Mouse (Mus musculus) gonadal fat pad, adult 2 months (tissue): ENCODE measurements around the gene C2cd5. TPM values are rescaled to one million over a fixed set of nuclear protein-coding genes. Genes with fewer than 3 reads are reported as not detected.

ENCODE experiments used
- DNase-seq: peaks from one replicate; pipeline ENCODE4 v3.0.0-alpha.2; 2012; ENCODE audit warnings: low read depth
- polyA plus RNA-seq: library from polyadenylated mRNA; depleted of rRNA; stranded (reverse); fragments of >200 nt; gene quantifications from 2 replicates; pipeline ENCODE4 v1.2.3, GENCODE M21; 2012; rRNA removed

Gene C2cd5
- polyA plus RNA-seq, 1 experiment, result 18.2 TPM

DNA sequence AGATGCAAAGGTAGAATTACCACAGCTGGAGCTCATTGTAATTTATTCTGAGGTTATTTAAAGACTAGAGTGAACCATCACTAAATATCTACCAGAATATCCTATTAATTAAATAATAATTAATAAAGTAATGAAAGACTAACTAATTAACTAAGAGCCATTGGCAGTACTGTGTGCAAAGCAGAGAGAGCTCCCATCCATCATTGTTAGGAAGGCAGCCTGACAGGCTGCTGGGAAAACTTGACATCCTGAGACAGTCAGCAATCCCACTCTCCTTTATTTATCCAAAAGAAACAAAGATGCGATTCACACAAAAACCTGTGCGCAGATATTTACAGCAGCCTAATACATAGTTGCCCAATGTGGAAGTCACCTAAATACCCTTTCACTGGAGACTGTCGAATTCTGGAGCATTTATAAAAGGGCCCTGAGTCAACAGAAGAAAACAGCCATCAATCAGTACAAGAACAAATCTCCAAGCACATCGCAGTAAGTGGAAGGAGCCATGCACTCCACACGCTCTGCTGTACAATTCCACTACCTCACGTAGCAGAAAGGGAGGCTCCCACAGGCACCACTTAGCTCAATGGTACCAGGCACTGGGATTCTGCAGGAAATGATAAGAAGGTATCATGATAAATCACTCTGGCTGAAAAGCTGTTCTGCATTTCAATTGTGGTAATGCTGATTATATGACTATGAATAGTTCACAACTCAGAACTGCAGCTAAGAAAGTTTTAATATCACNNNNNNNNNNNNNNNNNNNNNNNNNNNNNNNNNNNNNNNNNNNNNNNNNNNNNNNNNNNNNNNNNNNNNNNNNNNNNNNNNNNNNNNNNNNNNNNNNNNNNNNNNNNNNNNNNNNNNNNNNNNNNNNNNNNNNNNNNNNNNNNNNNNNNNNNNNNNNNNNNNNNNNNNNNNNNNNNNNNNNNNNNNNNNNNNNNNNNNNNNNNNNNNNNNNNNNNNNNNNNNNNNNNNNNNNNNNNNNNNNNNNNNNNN is 120.0 kb downstream of the C2cd5 start:
- no peak for DNase-seq

DNA sequence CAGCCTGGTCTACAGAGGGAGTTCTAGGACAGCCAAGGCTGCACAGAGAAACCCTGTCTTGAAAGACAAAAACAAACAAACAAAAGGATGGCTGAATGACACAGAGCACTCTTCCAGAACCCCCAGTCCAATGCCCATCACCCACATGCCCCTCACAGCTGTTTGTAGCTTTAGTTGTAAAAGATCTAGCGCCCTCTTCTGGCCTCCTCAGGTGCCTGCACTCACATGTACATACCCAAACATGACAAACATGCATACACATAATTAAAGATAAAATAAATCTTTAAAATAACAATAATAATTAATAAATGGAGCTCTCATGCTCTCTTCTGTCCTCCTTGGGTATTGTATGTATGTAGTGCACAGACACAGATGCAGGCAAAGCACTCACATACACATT is 122.7 kb downstream of the C2cd5 start:
- DNase-seq, result no peak

- DNase-seq, result no peak
Measured at GRCm38 (mm10) chr6:142973289-142973688, 126.7 kb downstream of the C2cd5 start.

- DNase-seq, result no peak
Measured at GRCm38 (mm10) chr6:142972205-142972604, 127.7 kb downstream of the C2cd5 start.

DNA sequence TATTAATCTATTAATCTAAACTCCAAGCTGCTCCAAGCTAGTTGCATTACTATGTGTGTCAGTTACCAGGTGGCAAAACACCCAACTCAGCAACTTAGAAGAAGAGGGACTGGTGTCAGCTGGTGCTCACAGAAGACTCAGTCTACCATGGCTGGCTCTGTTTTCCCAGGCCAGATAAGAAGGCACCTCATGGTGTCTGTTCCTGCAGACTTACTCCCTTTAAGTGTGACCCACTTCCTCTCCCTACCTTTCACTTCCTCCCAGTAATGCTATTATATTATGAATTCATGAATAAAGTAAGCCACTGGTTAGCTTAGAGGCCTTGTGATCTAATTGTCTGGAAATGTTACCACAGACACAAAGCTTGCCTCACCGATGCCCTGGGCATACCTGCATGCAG is 132.5 kb downstream of the C2cd5 start:
- no peak for DNase-seq

DNA sequence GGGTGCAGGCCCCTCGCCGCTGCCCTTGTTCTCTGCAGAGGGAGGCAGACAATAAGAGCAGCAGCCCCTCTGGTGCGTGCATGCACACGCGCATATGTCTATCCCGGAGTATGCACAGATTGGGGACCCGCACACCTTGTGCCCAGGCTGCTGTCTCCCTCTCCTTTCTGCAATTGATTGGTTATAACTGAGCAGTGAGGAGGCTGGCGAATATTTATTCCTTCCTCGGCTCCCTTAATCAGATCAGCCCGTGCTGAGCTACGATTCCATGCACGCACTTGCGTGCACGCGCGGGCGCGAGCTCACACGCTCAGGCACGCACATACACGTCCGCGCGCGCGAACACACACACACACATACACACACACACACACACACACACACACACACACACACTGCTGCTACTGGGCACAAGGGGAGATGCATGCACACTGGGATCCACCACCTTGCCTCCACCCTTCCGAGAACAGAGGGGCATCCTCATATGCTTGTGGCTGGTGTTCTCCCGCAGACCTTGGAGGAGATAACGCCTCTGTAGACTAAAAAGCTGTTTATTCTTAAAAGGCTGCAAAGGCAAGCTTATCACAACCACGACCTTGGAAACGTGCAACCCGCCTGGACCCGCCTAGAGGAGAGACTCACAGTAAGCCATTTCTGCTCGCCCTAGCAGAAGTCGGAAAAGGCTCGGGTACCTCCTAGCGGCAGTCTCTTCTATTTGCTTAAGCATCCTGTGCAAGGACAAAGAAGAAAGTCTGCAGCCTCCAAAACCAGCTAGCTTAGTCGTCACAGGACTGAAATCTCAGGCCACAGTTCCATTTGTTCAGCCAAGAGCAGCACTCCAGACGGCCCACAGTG is 135.2 kb downstream of the C2cd5 start:
- no peak for DNase-seq

- no peak for DNase-seq
Measured at GRCm38 (mm10) chr6:142964076-142964530, 135.8 kb downstream of the C2cd5 start, which contains the start of gene St8sia1. TSS of gene St8sia1 (minus strand) at chr6:142964452.

GRCm38 (mm10) chr6:142963480-142964075 is 136.4 kb downstream of the C2cd5 start:
- DNase-seq, result no peak

- no peak for DNase-seq
Measured at GRCm38 (mm10) chr6:142962881-142963280, 137.1 kb downstream of the C2cd5 start.

- no peak for DNase-seq
Measured at GRCm38 (mm10) chr6:142962476-142962875, 137.5 kb downstream of the C2cd5 start.

- DNase-seq, result no peak
Measured at GRCm38 (mm10) chr6:142961721-142962455, 138.1 kb downstream of the C2cd5 start.

Other genes starting within 250 kb of the C2cd5 start
- 0.04 and 0.08 TPM in 2 replicates for gene St8sia1, start 135.7 kb downstream of the C2cd5 start, polyA plus RNA-seq
- gene Etnk1, start 67.1 kb upstream of the C2cd5 start, polyA plus RNA-seq, result 52.5 and 61.8 TPM in 2 replicates